In the genomic region with DNA sequence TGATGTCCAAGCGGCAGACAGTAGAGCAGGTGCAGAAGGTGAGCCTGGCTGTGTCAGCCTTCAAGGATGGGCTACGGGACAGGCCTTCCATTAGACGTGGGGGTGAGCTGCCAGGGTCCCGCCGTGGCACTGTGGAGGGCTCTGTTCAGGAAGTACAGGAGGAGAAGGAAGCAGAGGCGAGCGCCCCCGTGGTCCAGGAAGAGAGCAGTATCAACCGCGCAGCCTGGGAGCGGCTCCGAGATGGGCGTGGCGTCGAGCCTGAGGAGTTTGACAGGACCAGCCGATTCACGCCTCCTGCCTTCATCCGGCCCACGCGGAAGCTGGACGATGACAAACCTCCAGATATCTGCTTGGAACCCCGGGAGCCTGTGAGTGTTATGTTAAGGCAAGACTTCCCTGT, we compare ENCODE assay signal across 8 mouse cellular contexts. TPM values are rescaled to one million over a fixed set of nuclear protein-coding genes. Genes with fewer than 3 reads are reported as not detected.
DNase-seq lines count a peak whose midpoint lies in the region; ATAC-seq and TF ChIP-seq lines count a peak whose summit lies in the region.

No protein-coding gene starts in this region.

- intact Hi-C loops in left cerebral cortex, adult 2 months (cut with DNase I): no loop called here

- H3K27ac ChIP-seq in left cerebral cortex, adult 2 months: peak overlapping the region; percentile 37; the same call in 1 of the 2 replicates

- TF ChIP-seq CTCF in left cerebral cortex, adult 2 months (IDR thresholded peaks at IDR 0.05): peak; percentile 22

- H3K4me3 ChIP-seq in left cerebral cortex, adult 2 months: 0 out of 2 replicates have a peak overlapping the region, but pooled peaks have one; percentile 1

- ATAC-seq in hematopoietic stem cell, adult 5-6 weeks (replicated peaks in 1 of 2; ENCODE audit: insufficient read depth in 1 of 2, low FRiP score in 2 of 2, low TSS enrichment in 1 of 2, low read depth in 1 of 2, poor library complexity in 2 of 2, severe bottlenecking in 2 of 2): peak; percentile 92 to 98

- peak; percentile 18 for DNase-seq in CD4-positive helper T cell, adult 2 months (ENCODE audit: low read depth, low spot score)
- DNase-seq in adrenal gland, postnatal 10 days: peak; percentile 72
- peak; percentile 31 to 71 for DNase-seq in frontal cortex, adult 2 months (ENCODE audit: extremely low spot score in 1 of 2, low spot score in 1 of 2)
- DNase-seq in left cerebral cortex, adult 2 months (ENCODE audit: extremely low spot score in 1 of 2, low spot score in 2 of 2): peak in 1 of 2 experiments; percentile 70
- peak; percentile 79 for DNase-seq in lung, postnatal 36 days
- peak; percentile 63 for DNase-seq in right cerebral cortex, postnatal 14 days
- DNase-seq in natural killer cell, adult 2 months (ENCODE audit: low spot score in 2 of 2): no peak

RNA-seq across cellular contexts. Expression of a gene that starts 16.0 kb away (rescaled TPM):
- 10 to 100 TPM; 19.4 to 20.4 TPM for total RNA-seq in adrenal gland, postnatal 10 days (2021)
- polyA plus RNA-seq in frontal cortex, adult 2 months (2012; rRNA removed): 126 and 151 TPM in 2 replicates
- total RNA-seq in hematopoietic stem cell, adult 5-6 weeks (2017): 0.65 and 1.3 TPM in 2 replicates
- 100 to 1,000 TPM; 216 to 338 TPM for total RNA-seq in left cerebral cortex, adult 2 months (2021)

RNA-seq across cellular contexts. Expression of a gene that starts 17.2 kb away (rescaled TPM):
- 1 to 10 TPM; 2.4 to 6.3 TPM for total RNA-seq in adrenal gland, postnatal 10 days (2021)
- 175 and 199 TPM in 2 replicates for polyA plus RNA-seq in frontal cortex, adult 2 months (2012; rRNA removed)
- total RNA-seq in hematopoietic stem cell, adult 5-6 weeks (2017): not detected in 2 replicates
- total RNA-seq in left cerebral cortex, adult 2 months (2021): 100 to 1,000 TPM; 359 to 380 TPM

RNA-seq across cellular contexts. Expression of a gene that starts 35.8 kb away (rescaled TPM):
- not detected for total RNA-seq in adrenal gland, postnatal 10 days (2021)
- polyA plus RNA-seq in frontal cortex, adult 2 months (2012; rRNA removed): 0.11 and 0.18 TPM in 2 replicates
- 2.6 TPM in 1 of 2 replicates, not detected in the other for total RNA-seq in hematopoietic stem cell, adult 5-6 weeks (2017)
- not detected for total RNA-seq in left cerebral cortex, adult 2 months (2021)

RNA-seq across cellular contexts. Expression of a gene that starts 59.6 kb away (rescaled TPM):
- not detected for total RNA-seq in adrenal gland, postnatal 10 days (2021)
- 0.22 TPM in 1 of 2 replicates, not detected in the other for polyA plus RNA-seq in frontal cortex, adult 2 months (2012; rRNA removed)
- total RNA-seq in hematopoietic stem cell, adult 5-6 weeks (2017): not detected in 2 replicates
- total RNA-seq in left cerebral cortex, adult 2 months (2021): 1 to 10 TPM; 1.0 to 1.8 TPM

Comparison
In these comparisons a context has a peak if more than half of its experiments do, and no peak if none do; other contexts are left out.
1. DNase-seq: peak in CD4-positive helper T cell, adult 2 months (single experiment), adrenal gland, postnatal 10 days (single experiment), frontal cortex, adult 2 months (2 of 2), lung, postnatal 36 days (single experiment) and right cerebral cortex, postnatal 14 days (single experiment); none in natural killer cell, adult 2 months (0 of 2).
2. RNA of a gene that starts 17.2 kb away (total RNA-seq): 359 to 380 TPM in left cerebral cortex, adult 2 months; 2.4 to 6.3 TPM in adrenal gland, postnatal 10 days and not detected in hematopoietic stem cell, adult 5-6 weeks; every median in the first group is over 10 times any median in the second.